Mouse (Mus musculus): ENCODE measurements at regions not wholly inside any gene's neighbourhood (a gene's known extent, or its start where the extent isn't known, plus 50 kb on each side); places are given as distances from the start of the nearest gene placed in this dataset.

GRCm38 (mm10) chr10:99375101-99375500, 112.1 kb downstream of the Dusp6 start:
- DNase-seq: no peak

- no peak for DNase-seq
These were observed 113.4 kb downstream of the Dusp6 start for GRCm38 (mm10) chr10:99376430-99376829.

GRCm38 (mm10) chr10:99377548-99377947, 114.5 kb downstream of the Dusp6 start:
- no peak for DNase-seq

- no peak for DNase-seq
These were observed 116.1 kb downstream of the Dusp6 start for GRCm38 (mm10) chr10:99379156-99379555.

GRCm38 (mm10) chr10:99380170-99380569, 117.1 kb downstream of the Dusp6 start:
- DNase-seq: no peak

GRCm38 (mm10) chr10:99383028-99383427, 120.0 kb downstream of the Dusp6 start:
- no peak for DNase-seq

GRCm38 (mm10) chr10:99384366-99384765, 121.3 kb downstream of the Dusp6 start:
- no peak for DNase-seq

- no peak for DNase-seq
These were observed 121.8 kb downstream of the Dusp6 start for GRCm38 (mm10) chr10:99384851-99385250.

GRCm38 (mm10) chr10:99385854-99386253, 122.8 kb downstream of the Dusp6 start:
- DNase-seq: no peak

- DNase-seq: no peak
These were observed 125.5 kb downstream of the Dusp6 start for GRCm38 (mm10) chr10:99388526-99388925.

GRCm38 (mm10) chr10:99388986-99389385, 126.0 kb downstream of the Dusp6 start:
- no peak for DNase-seq

- DNase-seq: no peak
These were observed 127.7 kb downstream of the Dusp6 start for GRCm38 (mm10) chr10:99390609-99391183.

GRCm38 (mm10) chr10:99391725-99392124, 128.7 kb downstream of the Dusp6 start:
- DNase-seq: no peak

- no peak for DNase-seq
These were observed 129.9 kb downstream of the Dusp6 start for GRCm38 (mm10) chr10:99392979-99393378.

- no peak for DNase-seq
These were observed 130.5 kb downstream of the Dusp6 start for GRCm38 (mm10) chr10:99393523-99393922.

GRCm38 (mm10) chr10:99395411-99395810, 132.4 kb downstream of the Dusp6 start:
- no peak for DNase-seq

GRCm38 (mm10) chr10:99396630-99397029, 133.6 kb downstream of the Dusp6 start:
- DNase-seq: no peak

- no peak for DNase-seq
These were observed 137.0 kb downstream of the Dusp6 start for GRCm38 (mm10) chr10:99400076-99400475.

- no peak for DNase-seq
These were observed 143.7 kb downstream of the Dusp6 start for GRCm38 (mm10) chr10:99406764-99407163.

- no peak for DNase-seq
These were observed 145.8 kb downstream of the Dusp6 start for GRCm38 (mm10) chr10:99408786-99409185.

GRCm38 (mm10) chr10:99409744-99410143, 146.7 kb downstream of the Dusp6 start:
- no peak for DNase-seq

- no peak for DNase-seq
These were observed 147.7 kb downstream of the Dusp6 start for GRCm38 (mm10) chr10:99410754-99411153.

- no peak for DNase-seq
These were observed 150.4 kb downstream of the Dusp6 start for GRCm38 (mm10) chr10:99413455-99413854.

- no peak for DNase-seq
These were observed 153.2 kb downstream of the Dusp6 start for GRCm38 (mm10) chr10:99416271-99416670.

Data from gastrocnemius, postnatal 25 days (tissue).